Mouse (Mus musculus): ENCODE results near the gene Slc27a3. TPM values are rescaled to one million over a fixed set of nuclear protein-coding genes. Genes with fewer than 3 reads are reported as not detected.

Slc27a3 gene
- polyA plus RNA-seq, 1 experiment from 2014 or later, result 22.9 TPM

Other genes with a start within 250 kb of the Slc27a3 start
- gene Rps27, start 176.3 kb downstream of the Slc27a3 start, polyA plus RNA-seq (2015; fragmentation: Nextera tagmentation; extraction: Ambion mirVana), result 750 and 953 TPM in 2 replicates
- gene Rab13, start 176.2 kb downstream of the Slc27a3 start, polyA plus RNA-seq (2015; fragmentation: Nextera tagmentation; extraction: Ambion mirVana), result 22.9 and 24.1 TPM in 2 replicates
- 85.9 and 90.3 TPM in 2 replicates for gene Jtb, start 158.3 kb downstream of the Slc27a3 start, polyA plus RNA-seq (2015; fragmentation: Nextera tagmentation; extraction: Ambion mirVana)
- 3.3 and 3.5 TPM in 2 replicates for gene Creb3l4, start 146.4 kb downstream of the Slc27a3 start, polyA plus RNA-seq (2015; fragmentation: Nextera tagmentation; extraction: Ambion mirVana)
- gene Slc39a1, start 141.8 kb downstream of the Slc27a3 start, polyA plus RNA-seq (2015; fragmentation: Nextera tagmentation; extraction: Ambion mirVana), result 42.4 and 54.8 TPM in 2 replicates
- 23.7 and 27.0 TPM in 2 replicates for gene Crtc2, start 135.8 kb downstream of the Slc27a3 start, polyA plus RNA-seq (2015; fragmentation: Nextera tagmentation; extraction: Ambion mirVana)
- gene Dennd4b, start 124.8 kb downstream of the Slc27a3 start, polyA plus RNA-seq (2015; fragmentation: Nextera tagmentation; extraction: Ambion mirVana), result 5.9 and 7.4 TPM in 2 replicates
- gene Gatad2b, start 96.8 kb downstream of the Slc27a3 start, polyA plus RNA-seq (2015; fragmentation: Nextera tagmentation; extraction: Ambion mirVana), result 13.7 and 15.6 TPM in 2 replicates
- 29.3 and 30.8 TPM in 2 replicates for gene Ints3, start 43.7 kb upstream of the Slc27a3 start, polyA plus RNA-seq (2015; fragmentation: Nextera tagmentation; extraction: Ambion mirVana)
- 3.7 and 3.9 TPM in 2 replicates for gene Npr1, start 75.9 kb upstream of the Slc27a3 start, polyA plus RNA-seq (2015; fragmentation: Nextera tagmentation; extraction: Ambion mirVana)
- 280 and 290 TPM in 2 replicates for gene Ilf2, start 86.2 kb upstream of the Slc27a3 start, polyA plus RNA-seq (2015; fragmentation: Nextera tagmentation; extraction: Ambion mirVana)
- gene Snapin, start 101.1 kb upstream of the Slc27a3 start, polyA plus RNA-seq (2015; fragmentation: Nextera tagmentation; extraction: Ambion mirVana), result 98.2 and 103 TPM in 2 replicates
- gene Chtop, start 119.6 kb upstream of the Slc27a3 start, polyA plus RNA-seq (2015; fragmentation: Nextera tagmentation; extraction: Ambion mirVana), result 183 and 200 TPM in 2 replicates
- gene S100a1, start 124.5 kb upstream of the Slc27a3 start, polyA plus RNA-seq (2015; fragmentation: Nextera tagmentation; extraction: Ambion mirVana), result 9.0 and 13.0 TPM in 2 replicates
- gene S100a13, start 124.5 kb upstream of the Slc27a3 start, polyA plus RNA-seq (2015; fragmentation: Nextera tagmentation; extraction: Ambion mirVana), result 13.9 and 14.9 TPM in 2 replicates
- gene S100a14, start 136.9 kb upstream of the Slc27a3 start, polyA plus RNA-seq (2015; fragmentation: Nextera tagmentation; extraction: Ambion mirVana), result 0.81 TPM in 1 of 2 replicates, not detected in the other
- gene S100a16, start 147.3 kb upstream of the Slc27a3 start, polyA plus RNA-seq (2015; fragmentation: Nextera tagmentation; extraction: Ambion mirVana), result 31.5 and 37.5 TPM in 2 replicates
- gene S100a3, start 170.6 kb upstream of the Slc27a3 start, polyA plus RNA-seq (2015; fragmentation: Nextera tagmentation; extraction: Ambion mirVana), result 1.4 and 1.9 TPM in 2 replicates
- not detected in 2 replicates for gene S100a2, start 200.3 kb upstream of the Slc27a3 start, polyA plus RNA-seq (2015; fragmentation: Nextera tagmentation; extraction: Ambion mirVana)
- not detected in 2 replicates for gene Gm42674, start 212.0 kb upstream of the Slc27a3 start, polyA plus RNA-seq (2015; fragmentation: Nextera tagmentation; extraction: Ambion mirVana)
- not detected in 2 replicates for gene S100a4, start 213.8 kb upstream of the Slc27a3 start, polyA plus RNA-seq (2015; fragmentation: Nextera tagmentation; extraction: Ambion mirVana)
- not detected in 2 replicates for gene S100a5, start 218.6 kb upstream of the Slc27a3 start, polyA plus RNA-seq (2015; fragmentation: Nextera tagmentation; extraction: Ambion mirVana)
- 28.2 and 28.4 TPM in 2 replicates for gene S100a6, start 222.9 kb upstream of the Slc27a3 start, polyA plus RNA-seq (2015; fragmentation: Nextera tagmentation; extraction: Ambion mirVana)